Mouse (Mus musculus): ENCODE measurements around the gene Bcl2a1d.
"Not testable (repeated sequence)": the region's sequence is repeated elsewhere in the genome, so short reads cannot be mapped to it uniquely, and the experiment has no call there.

GRCm38 (mm10) chr9:88714515-88714914 lies 17.2 kb downstream of the Bcl2a1d start:
- TF ChIP-seq MAX (IDR thresholded peaks at IDR 0.05); USF1 (IDR thresholded peaks at IDR 0.05; ENCODE audit: low read depth); CTCF (IDR thresholded peaks at IDR 0.05; ENCODE audit: control insufficient read depth, insufficient read depth, insufficient read length); CEBPB (IDR thresholded peaks at IDR 0.05; ENCODE audit: low read depth): not testable (repeated sequence)

Measured in C2C12 (cell line).